Mouse (Mus musculus) regulatory T cell (primary cell): ENCODE measurements around the gene Rbm28.

Experiments used
- in situ Hi-C: fragments of 300-600 bp; cut with MboI, MseI; formaldehyde crosslinking; loops from one replicate; pipeline ENCODE4 v1.15.1; 2025; ENCODE audit warnings: high pct_unique_total_duplicates

The Rbm28 gene

DNA sequence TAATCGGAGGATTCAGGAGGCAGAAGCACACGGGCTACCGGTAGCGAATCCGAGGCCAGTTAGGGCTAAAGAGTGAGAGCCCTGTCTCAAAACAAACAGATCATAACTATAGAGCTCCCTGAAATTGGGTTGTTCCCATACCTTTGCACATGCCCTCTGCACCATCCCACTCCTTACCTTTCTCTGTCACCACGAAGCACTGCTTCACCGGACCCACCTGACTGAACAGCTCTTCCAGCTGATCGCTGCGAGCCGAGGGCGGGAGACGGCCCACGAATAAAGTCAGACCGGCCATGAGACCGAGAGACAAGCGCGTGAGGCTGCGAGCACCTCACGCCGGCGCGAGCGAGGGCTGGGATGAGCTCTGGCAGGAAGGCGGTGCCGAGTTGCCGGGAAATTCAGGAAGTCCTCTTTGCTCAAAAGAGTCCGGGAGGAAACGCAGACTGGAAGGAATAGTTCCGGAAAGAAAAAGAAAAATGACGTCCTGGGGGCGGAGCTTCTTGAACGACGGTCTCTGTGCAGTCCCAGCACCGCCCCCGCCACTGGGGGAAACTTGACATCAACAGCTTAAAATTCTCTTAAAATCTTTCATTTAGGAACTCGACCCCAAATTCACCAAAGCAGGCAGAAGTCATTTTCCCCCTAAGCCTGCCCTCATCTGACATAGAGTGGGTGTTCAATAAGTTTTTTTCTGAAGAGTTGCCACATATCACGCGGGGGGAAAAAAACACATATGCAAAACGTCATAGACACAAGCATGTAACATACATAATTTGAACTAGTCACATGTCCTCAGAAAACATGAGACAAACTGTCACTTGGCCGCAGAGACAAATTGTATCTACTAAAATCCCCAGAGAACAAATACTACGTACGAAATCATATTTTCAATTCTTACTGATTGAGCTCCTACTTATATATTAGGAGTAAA lies at the start of gene Rbm28:
Gene Rbm28 (minus strand): TSS at position 693 of the 931 bp plus-strand sequence.
- in situ Hi-C loops, result loop anchor here (5.0 kb wide), 2 partner anchors 38 to 113 kb away; partner anchors contain the start of gene Fam71f2

GRCm38 (mm10) chr6:29214245-29214644 lies 49.4 kb upstream of the Rbm28 start:
- in situ Hi-C loops, result no loop called here

GRCm38 (mm10) chr6:29213436-29213835 lies 48.6 kb upstream of the Rbm28 start:
- in situ Hi-C loops, result no loop called here

- in situ Hi-C loops, result no loop called here
Observed at GRCm38 (mm10) chr6:29211806-29212492, 47.1 kb upstream of the Rbm28 start.

GRCm38 (mm10) chr6:29211146-29211545 lies 46.3 kb upstream of the Rbm28 start:
- in situ Hi-C loops, result no loop called here

DNA sequence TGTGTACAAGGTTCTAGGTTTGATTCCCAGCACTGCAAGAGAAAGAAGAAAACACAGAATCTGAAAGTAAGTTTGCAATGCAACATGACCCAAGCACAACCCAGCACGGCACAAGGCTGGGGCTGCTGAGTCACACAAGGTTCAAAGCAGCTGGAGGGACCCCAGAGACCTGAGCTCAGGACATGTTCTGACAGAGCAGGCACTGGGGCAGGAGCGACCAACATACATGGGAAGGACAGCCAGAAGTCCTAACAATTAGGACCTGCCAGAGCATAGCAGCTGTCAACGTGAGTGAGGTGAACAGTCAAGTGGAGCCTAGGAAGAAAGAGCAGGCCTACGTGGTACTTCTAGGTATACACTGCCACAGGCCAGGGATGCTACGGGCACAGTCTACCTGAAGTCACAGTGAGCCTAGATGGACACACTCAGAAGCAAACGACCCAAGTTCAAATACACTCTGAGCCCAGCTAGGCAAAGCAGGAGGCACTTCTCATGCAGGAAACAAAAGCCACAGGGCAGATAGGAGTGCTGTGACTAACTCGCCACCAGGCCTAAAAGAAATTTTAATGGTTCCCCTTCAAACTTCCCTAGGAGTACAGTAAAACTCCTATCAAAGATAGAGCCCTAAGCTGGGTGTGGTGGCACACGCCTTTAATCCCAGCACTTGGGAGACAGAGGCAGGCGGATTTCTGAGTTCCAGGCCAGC lies 45.6 kb upstream of the Rbm28 start:
- in situ Hi-C loops, result no loop called here

- in situ Hi-C loops, result loop anchor here (10.0 kb wide), 1 partner anchor 67 kb away; the partner anchor contains the start of genes Fam71f2 and Hilpda
Observed at GRCm38 (mm10) chr6:29208178-29208577, 43.4 kb upstream of the Rbm28 start.

- in situ Hi-C loops, result loop anchor here (10.0 kb wide), 1 partner anchor 68 kb away; the partner anchor contains the start of genes Fam71f2 and Hilpda
Observed at GRCm38 (mm10) chr6:29207017-29207416, 42.2 kb upstream of the Rbm28 start.

- in situ Hi-C loops, result loop anchor here (10.0 kb wide), 1 partner anchor 69 kb away; the partner anchor contains the start of genes Fam71f2 and Hilpda
Observed at GRCm38 (mm10) chr6:29206006-29206405, 41.2 kb upstream of the Rbm28 start.

DNA sequence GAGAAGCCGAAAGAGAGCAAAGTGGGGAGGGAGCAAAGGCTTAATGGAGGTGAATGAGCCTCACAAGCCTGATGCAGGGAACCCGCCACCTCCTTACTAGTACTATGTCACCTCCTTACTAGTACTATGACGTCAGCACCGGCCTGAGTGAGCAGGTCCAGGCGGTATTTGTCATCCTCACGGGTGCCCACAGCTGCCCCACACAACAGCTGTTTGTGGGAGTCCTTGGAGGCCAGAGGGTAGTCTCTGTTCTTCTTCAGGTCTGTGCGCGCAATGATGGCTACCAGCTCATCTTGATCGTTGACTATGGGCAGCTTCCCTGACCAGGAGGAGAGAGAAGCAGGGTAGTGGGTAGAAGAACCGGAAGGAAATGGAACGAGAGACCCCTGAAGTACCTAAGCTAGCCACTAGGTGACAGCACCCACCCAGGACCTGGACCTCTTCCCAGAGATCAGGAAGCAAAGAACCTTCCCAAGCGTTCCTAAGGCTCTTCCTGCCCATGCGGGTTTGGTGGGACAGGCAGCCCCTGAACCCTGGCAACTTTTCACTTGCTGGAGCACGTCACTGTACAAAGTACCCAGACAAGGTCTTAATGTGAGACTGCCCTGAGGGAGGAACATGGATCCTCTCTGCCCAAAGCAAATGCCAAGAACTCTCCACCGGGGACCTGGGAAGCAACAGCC lies 40.3 kb upstream of the Rbm28 start:
- in situ Hi-C loops, result loop anchor here (5.0 to 10.0 kb wide), 2 partner anchors 38 to 70 kb away; partner anchors contain the start of genes Fam71f2, Hilpda and Rbm28

DNA sequence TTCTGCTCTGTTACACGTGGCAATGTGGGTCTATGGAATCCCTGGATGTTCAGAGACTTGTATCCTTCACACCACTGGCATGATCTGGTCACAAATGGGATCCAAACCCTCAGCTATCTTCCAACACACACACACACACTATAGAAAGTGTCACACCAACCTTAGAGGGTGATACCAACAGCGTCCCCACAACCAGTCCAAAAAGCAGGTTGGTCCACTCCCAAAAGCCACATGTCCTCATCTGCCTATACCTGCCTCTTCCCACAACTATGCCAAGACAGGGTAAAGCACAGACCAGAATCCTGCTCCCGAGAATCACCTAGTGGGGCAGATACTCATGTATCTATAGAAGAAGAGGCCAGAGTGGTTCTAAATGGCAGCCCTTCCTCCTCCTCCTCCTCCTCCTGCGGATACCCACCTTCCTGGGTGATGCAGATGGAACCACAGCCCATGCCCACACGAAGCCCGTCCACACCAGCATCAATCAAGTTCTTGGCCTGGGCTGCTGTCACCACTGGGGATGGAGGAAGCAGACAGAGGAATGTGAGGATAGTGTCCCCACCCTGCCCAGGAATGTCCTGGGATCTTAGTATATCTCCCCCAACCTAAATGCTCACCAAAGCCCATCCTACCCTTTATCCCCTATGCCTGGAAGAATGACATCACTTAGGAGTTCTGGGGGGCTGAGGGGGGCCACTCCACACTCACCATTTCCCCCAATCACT lies 39.2 kb upstream of the Rbm28 start:
- in situ Hi-C loops, result loop anchor here (5.0 to 10.0 kb wide), 2 partner anchors 37 to 71 kb away; partner anchors contain the start of genes Fam71f2, Hilpda and Rbm28

DNA sequence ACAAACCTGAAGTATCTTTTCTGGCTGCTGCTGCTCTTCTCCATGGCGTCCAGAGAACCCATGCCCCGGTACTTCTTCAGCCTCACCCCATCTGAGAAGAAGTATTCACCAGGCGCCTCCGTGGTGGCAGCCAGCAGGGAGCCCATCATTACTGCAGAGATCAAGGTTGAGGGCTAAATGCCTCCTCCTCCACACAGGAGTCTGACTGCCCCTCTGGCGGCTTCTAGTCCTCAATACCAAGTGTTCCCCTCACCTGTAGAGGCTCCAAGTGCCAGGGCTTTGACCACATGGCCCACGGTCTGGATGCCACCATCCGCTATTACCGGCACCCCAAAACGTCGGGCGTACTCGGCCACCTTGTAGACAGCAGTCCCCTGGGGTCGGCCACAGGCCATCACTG lies 38.3 kb upstream of the Rbm28 start:
- in situ Hi-C loops, result loop anchor here (5.0 to 10.0 kb wide), 2 partner anchors 36 to 72 kb away; partner anchors contain the start of genes Fam71f2, Hilpda and Rbm28

DNA sequence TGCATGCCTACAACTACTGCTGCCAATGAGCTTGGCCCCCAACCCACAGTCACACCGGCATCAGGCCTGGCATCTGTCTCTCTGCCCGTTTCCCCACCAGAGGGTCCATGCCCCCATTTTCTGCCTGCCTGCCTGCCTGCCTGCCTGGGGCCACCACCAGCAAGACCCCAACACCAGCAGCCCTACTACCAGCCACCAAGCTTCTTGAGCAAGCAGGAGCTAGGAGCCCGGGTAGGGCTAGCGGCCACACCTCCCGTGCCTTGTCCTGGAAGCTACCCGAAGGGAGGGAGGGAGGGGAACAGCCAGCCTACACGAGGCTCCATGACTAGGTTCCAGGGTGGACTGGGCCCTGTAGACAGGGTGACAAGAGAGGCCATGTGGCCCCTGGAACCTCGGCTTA lies 37.2 kb upstream of the Rbm28 start:
- in situ Hi-C loops, result loop anchor here (5.0 to 10.0 kb wide), 2 partner anchors 35 to 73 kb away; partner anchors contain the start of genes Fam71f2, Hilpda and Rbm28

- in situ Hi-C loops, result loop anchor here (5.0 to 10.0 kb wide), 2 partner anchors 34 to 73 kb away; partner anchors contain the start of genes Fam71f2, Hilpda and Rbm28
Observed at GRCm38 (mm10) chr6:29201341-29201740, 36.5 kb upstream of the Rbm28 start.

DNA sequence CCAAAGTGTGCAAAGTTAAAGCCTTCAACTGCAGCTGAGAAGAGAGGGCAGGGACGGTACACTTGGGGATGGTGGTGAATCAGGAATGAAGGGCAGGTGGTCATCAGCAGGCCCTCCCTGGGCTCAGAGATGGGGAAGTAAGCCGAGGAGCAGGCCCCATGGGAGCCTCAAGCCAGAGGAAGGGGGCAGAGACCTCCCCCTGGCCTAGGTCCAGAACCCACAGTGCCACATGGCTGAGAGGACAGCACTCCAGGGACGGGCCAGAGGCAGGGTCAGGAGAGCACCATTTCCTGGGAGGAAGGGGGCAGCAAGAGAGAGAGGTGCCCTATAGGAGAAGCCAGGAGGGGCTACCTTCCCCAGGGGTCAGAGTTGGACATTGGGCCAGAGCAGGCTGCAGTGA lies 35.7 kb upstream of the Rbm28 start:
- in situ Hi-C loops, result loop anchor here (5.0 to 10.0 kb wide), 2 partner anchors 33 to 74 kb away; partner anchors contain the start of genes Fam71f2, Hilpda and Rbm28

DNA sequence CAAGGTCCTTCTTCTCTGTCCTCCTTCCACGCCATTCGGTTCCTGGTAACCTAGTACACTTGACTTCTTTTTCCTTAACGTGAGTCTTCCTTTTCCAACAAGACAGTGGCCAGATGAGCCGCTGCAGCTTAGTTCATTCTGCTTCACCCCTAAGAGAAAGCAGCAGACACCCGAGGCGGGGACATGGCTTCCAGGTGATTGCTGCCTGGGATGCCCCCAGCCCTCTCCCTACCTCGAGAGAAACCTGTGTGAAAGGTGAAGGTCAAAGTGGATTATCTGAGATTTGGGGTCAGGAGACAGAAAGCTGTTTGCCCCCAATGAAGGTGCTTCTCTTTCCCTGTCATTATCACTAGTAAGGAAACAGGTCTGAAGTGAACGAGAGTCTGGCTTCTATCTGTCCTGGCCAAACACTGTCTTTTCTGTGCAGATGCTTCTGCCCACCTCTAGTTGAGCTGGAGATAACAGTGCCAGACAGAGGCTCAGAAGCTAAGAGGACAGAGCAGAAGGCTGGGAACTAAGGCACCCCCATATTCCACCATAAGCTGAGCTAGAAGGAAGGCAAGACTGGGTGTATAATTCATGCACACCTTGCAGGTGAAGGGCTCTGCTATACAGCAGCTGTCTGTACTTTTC lies 34.5 kb upstream of the Rbm28 start:
- in situ Hi-C loops, result no loop called here

DNA sequence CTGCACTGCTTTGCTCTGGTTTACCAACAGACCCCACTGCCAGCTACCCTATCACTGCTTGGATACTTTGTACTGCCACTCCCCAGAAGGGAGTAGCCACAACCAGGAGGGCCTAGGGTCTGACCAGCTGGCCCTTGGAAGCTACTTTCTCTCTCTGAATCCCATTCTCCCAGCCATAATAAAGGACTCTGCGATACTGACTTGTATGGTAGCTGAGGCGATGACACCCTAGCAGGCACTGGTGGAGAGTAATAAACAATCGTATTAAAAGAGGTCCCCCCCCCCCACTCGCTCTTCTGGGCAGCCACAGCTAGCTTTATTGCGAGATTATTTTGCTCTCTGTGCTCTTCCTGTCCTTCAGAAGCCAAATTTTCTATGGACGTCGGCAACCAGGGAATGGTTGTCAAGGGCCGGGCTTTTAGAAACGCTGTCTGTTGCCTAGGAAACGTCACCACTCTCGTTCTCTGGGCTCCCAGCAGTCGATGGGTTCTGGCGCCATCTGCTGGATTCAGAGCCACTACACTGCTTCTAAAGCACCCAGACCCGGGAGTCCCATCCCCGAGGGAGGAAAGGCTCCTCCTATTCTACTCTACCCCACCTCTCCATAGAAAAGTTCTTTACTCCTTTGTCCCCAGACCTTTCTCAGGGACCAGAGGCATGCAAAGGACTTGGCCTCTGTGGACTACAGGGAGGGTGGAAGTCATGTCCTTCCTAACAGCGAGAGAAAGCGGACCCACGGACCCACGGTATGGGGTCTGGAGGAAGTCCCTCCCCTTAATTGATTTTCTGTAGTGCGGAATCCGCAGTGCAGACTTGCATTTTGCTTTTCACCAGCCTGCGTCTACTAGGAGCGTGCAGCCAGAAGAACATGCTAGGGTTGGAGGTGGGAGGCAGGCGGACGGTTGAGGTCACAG lies 33.8 kb upstream of the Rbm28 start:
- in situ Hi-C loops, result no loop called here
